Mouse (Mus musculus): Measurements from ENCODE around the gene Ube4a.

DNA sequence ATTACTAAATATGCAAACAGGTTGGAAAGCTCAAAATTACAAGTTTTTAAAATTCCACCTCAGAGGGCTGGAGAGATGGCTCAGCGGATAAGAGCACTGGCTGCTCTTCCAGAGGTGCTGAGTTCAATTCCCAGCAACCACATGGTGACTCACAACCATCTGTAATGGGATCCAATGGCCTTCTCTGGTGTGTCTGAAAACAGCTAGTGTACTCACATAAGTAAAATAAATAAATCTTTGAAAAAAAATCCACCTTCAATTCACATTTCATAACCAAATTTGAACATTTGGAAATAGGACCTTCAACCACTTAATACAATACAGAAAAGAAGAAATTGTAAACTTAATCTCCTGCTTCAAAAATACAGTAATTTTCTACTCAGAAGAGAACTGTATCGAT, 45.8 kb downstream of the Ube4a start:
- TF ChIP-seq POLR2A (IDR thresholded peaks at IDR 0.05; ENCODE audit: low read depth, low read length): no peak
- no peak for TF ChIP-seq CTCF (IDR thresholded peaks at IDR 0.05; ENCODE audit: extremely low read depth, insufficient read depth, insufficient read length, insufficient replicate concordance)
